Mouse (Mus musculus) gastrocnemius, adult 2 months (tissue): ENCODE results near the gene Scamp4. TPM values are rescaled to one million over a fixed set of nuclear protein-coding genes. Genes with fewer than 3 reads are reported as not detected.

ENCODE experiments used
- DNase-seq: peaks from one replicate; pipeline ENCODE4 v3.0.0; 2022
- H3K27ac ChIP-seq: fragments of 200-600 bp; 2 replicates; pipeline ENCODE4 v1.8.1; 2022; ENCODE audit warnings: mild to moderate bottlenecking
- H3K4me3 ChIP-seq: fragments of 200-600 bp; 2 replicates; pipeline ENCODE4 v1.8.1; 2022; ENCODE audit warnings: mild to moderate bottlenecking, moderate library complexity
- CTCF ChIP-seq: fragments of 200-600 bp; IDR thresholded peaks from 2 replicates; pipeline ENCODE4 v1.8.1; 2022; ENCODE audit warnings: antibody characterized with exemption, mild to moderate bottlenecking, moderate library complexity
- intact Hi-C: fragments of 180-260 bp; cut with DNase I; formaldehyde crosslinking; loops from one replicate; pipeline ENCODE4 v1.15.1; 2025
- total RNA-seq, 2 experiments: library from RNA; stranded (reverse); gene quantifications; 2 replicates each; pipeline ENCODE4 v1.2.3; 2021

The Scamp4 gene
- total RNA-seq, 2 experiments from 2014 or later, result 17.0 to 17.5 TPM

- no peak overlapping the region for H3K4me3 ChIP-seq
- intact Hi-C loops, result no loop called here
- peak; percentile 46 for DNase-seq
- no peak overlapping the region for H3K27ac ChIP-seq
- no peak for TF ChIP-seq CTCF
Observed at GRCm38 (mm10) chr10:80606306-80606705, 3.6 kb downstream of the Scamp4 start.

GRCm38 (mm10) chr10:80606737-80607350, 4.2 kb downstream of the Scamp4 start:
- intact Hi-C loops, result no loop called here
- Histone ChIP-seq H3K27ac (no peak overlapping the region), H3K4me3 (no peak overlapping the region)
- no peak for TF ChIP-seq CTCF
- DNase-seq, result no peak

DNA sequence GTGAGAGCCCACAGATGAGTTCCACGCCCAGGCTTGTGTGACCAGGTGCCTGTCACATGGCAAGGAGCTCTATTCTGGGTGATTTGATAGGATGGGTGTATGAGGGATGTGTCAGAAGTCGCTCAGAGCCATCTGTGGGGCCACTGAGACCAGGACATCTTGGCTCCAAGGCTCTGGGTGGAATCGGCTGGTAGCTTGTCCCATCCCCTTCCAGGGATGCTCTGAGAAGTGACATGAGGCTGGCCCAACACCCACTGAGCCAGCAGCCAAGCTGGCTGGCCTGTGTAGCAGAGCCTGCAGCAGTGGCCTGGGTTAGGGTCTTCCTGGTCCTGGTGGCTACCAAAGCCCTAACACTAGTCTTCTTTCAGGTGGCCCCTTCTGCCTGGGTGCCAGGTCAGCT, 5.8 kb downstream of the Scamp4 start:
- intact Hi-C loops, result no loop called here
- Histone ChIP-seq H3K27ac (no peak overlapping the region), H3K4me3 (no peak overlapping the region)
- no peak for TF ChIP-seq CTCF
- no peak for DNase-seq

GRCm38 (mm10) chr10:80609269-80609924, 6.7 kb downstream of the Scamp4 start:
- no peak overlapping the region for H3K27ac ChIP-seq
- H3K4me3 ChIP-seq, result no peak overlapping the region
- intact Hi-C loops, result no loop called here
- DNase-seq, result no peak
- TF ChIP-seq CTCF, result no peak

- no peak overlapping the region for H3K27ac ChIP-seq
- DNase-seq, result no peak
- intact Hi-C loops, result loop anchor here (2.0 kb wide), 1 partner anchor 75 kb away; no protein-coding TSS in a partner anchor
- no peak overlapping the region for H3K4me3 ChIP-seq
- TF ChIP-seq CTCF, result no peak
Observed at GRCm38 (mm10) chr10:80610116-80610785, 7.6 kb downstream of the Scamp4 start.

- DNase-seq, result peak; percentile 60
- peak; percentile 96 for TF ChIP-seq CTCF
- intact Hi-C loops, result loop anchor here (2.0 kb wide), 1 partner anchor 74 kb away; no protein-coding TSS in a partner anchor
- Histone ChIP-seq H3K27ac (no peak overlapping the region), H3K4me3 (no peak overlapping the region)
Observed at GRCm38 (mm10) chr10:80611024-80611423, 8.4 kb downstream of the Scamp4 start.

DNA sequence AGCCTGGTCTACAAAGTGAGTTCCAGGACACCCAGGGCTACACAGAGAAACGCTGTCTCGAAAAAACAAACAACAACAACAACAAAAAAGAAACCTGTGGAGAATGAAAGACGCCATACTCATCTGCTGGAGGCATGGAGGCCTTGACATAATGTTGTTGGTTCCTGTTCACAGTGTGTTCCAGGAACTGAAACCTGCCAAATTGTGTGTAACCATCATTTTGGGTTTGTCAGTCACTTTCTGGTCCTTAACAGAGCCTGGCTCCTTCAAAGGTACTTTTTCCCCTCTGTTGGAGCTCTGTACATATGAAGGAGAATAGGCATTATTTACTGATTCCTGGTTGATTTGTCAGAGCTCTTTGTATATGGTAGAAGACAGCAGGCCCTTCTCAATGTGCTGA, 9.2 kb downstream of the Scamp4 start:
- no peak overlapping the region for H3K27ac ChIP-seq
- H3K4me3 ChIP-seq, result no peak overlapping the region
- no peak for TF ChIP-seq CTCF
- intact Hi-C loops, result loop anchor here (2.0 kb wide), 1 partner anchor 73 kb away; no protein-coding TSS in a partner anchor
- DNase-seq, result no peak

- no peak for TF ChIP-seq CTCF
- Histone ChIP-seq H3K27ac (no peak overlapping the region), H3K4me3 (no peak overlapping the region)
- intact Hi-C loops, result no loop called here
- DNase-seq, result no peak
Observed at GRCm38 (mm10) chr10:80613821-80614220, 11.1 kb downstream of the Scamp4 start.

DNA sequence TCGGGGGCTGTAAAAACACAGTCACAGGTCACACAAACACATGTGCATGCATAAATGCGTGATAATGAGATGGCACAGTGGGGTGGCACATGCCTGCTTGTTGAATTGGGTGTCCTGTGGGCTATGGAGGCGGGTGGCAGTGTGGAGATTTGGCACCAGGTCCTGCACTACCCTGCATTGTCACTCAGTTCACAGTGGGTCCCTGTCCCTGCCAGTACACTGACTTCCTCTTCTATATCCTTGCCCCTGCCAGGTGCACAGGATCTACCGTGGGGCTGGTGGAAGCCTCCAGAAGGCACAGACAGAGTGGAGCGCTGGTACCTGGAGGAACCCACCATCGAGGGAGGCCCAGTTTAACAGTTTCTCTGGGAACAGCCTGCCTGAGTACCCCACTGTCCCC, 11.7 kb downstream of the Scamp4 start:
- no peak for DNase-seq
- intact Hi-C loops, result no loop called here

DNA sequence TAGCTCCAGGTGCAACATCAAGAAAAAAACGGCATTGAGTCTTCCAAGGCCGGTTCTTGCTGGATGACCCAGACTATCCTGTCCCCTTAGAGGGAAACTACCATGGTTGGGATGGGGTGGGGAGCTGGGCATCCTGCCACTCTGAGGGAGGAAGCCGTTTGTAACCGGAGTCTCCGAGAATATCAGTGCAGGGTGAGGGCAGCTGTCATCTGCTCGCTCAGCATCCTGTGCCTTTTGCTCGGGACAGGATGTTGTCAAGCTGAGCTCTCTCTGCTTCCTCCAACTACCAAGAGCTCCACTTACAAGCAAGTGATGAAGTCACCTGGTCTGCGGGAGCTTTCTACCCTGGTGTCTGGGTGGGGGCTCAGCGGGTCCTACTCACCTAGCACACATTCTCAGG, 15.5 kb downstream of the Scamp4 start:
- H3K27ac ChIP-seq, result peak overlapping the region; percentile 66
- peak; percentile 77 for DNase-seq
- no peak for TF ChIP-seq CTCF
- intact Hi-C loops, result loop anchor here (5.0 kb wide), 1 partner anchor 41 kb away; the partner anchor contains the start of gene Klf16
- no peak overlapping the region for H3K4me3 ChIP-seq

More for the DNA sequence above, 11.7 kb downstream of the Scamp4 start:
- no peak overlapping the region for H3K4me3 ChIP-seq
- H3K27ac ChIP-seq, result no peak overlapping the region
- TF ChIP-seq CTCF, result no peak

DNA sequence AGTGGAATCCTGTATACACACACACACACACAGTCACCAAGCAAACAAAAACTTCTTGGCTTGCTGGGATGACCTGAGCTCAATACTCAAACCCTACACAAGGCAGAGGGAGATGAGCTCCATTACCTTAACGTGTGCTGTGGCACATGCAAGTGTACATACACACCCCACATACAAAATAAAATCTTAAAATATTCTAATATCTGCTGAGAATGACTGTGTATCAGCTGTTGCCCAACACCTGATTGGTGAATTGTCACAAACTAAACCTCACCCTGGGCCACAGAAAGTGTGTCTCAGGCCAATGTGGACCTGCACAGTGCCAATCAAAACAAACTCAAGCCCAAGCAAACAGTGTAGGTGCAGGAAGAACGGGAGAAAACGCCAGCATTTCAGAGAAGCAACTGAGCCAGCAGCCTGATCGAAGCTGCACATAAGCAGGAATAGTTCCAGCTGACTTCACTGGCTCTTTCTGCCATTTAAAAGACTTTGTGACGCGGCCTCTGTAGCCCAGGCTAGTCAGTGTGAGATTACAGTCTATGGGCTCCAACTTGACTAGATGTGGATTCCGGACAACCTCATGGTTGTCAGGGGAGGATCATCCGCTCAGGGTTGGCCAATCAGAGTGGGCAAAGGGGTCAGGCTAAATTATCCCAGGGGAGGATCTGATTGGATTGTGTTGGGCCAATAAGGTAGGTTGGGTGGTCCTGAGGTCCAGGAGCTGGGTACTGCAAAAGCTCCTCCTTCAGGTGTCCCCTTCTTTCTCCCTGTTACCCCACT, 17.0 kb downstream of the Scamp4 start:
- Histone ChIP-seq H3K4me3 (no peak overlapping the region), H3K27ac (no peak overlapping the region)
- no peak for DNase-seq
- no peak for TF ChIP-seq CTCF
- intact Hi-C loops, result loop anchor here (5.0 kb wide), 1 partner anchor 42 kb away; the partner anchor contains the start of gene Klf16

- intact Hi-C loops, result no loop called here
- H3K4me3 ChIP-seq, result no peak overlapping the region
- H3K27ac ChIP-seq, result 0 out of 2 replicates have a peak overlapping the region, but pooled peaks have one; percentile 95
- no peak for DNase-seq
- TF ChIP-seq CTCF, result no peak
Observed at GRCm38 (mm10) chr10:80620365-80620764, 17.7 kb downstream of the Scamp4 start.
